Mouse (Mus musculus) G1E-ER4 (cell line): ENCODE results near the gene Ncor2. TPM values are rescaled to one million over a fixed set of nuclear protein-coding genes. Genes with fewer than 3 reads are reported as not detected.

Source experiments
- GATA1 ChIP-seq: IDR thresholded peaks from one replicate; pipeline ENCODE4 v1.8.0; 2012; ENCODE audit warnings: low read length, inconsistent platforms
- polyA plus RNA-seq: library from polyadenylated mRNA; stranded (reverse); fragments of >175 nt; gene quantifications from 2 replicates; pipeline ENCODE4 v1.2.3, GENCODE M21; 2012

The Ncor2 gene
- polyA plus RNA-seq, 1 experiment = not detected

- TF ChIP-seq GATA1 = no peak
Measured at GRCm38 (mm10) chr5:125036483-125036882, 142.5 kb downstream of the Ncor2 start.

- TF ChIP-seq GATA1 = no peak
Measured at GRCm38 (mm10) chr5:125028911-125029310, 150.1 kb downstream of the Ncor2 start.

- TF ChIP-seq GATA1 = no peak
Measured at GRCm38 (mm10) chr5:125028371-125028770, 150.6 kb downstream of the Ncor2 start.

- no peak for TF ChIP-seq GATA1
Measured at GRCm38 (mm10) chr5:125024002-125024401, 155.0 kb downstream of the Ncor2 start.

- no peak for TF ChIP-seq GATA1
Measured at GRCm38 (mm10) chr5:125021298-125021697, 157.7 kb downstream of the Ncor2 start.

GRCm38 (mm10) chr5:125019099-125019498 lies 159.9 kb downstream of the Ncor2 start:
- no peak for TF ChIP-seq GATA1

- no peak for TF ChIP-seq GATA1
Measured at GRCm38 (mm10) chr5:125017332-125017731, 161.7 kb downstream of the Ncor2 start.

- TF ChIP-seq GATA1 = no peak
Measured at GRCm38 (mm10) chr5:125016421-125017242, 162.4 kb downstream of the Ncor2 start.

GRCm38 (mm10) chr5:125015576-125015975 lies 163.4 kb downstream of the Ncor2 start:
- TF ChIP-seq GATA1 = no peak

GRCm38 (mm10) chr5:125015066-125015465 lies 164.0 kb downstream of the Ncor2 start:
- TF ChIP-seq GATA1 = no peak

GRCm38 (mm10) chr5:125014497-125014896 lies 164.5 kb downstream of the Ncor2 start:
- TF ChIP-seq GATA1 = no peak

- TF ChIP-seq GATA1 = no peak
Measured at GRCm38 (mm10) chr5:125011628-125012027, 167.4 kb downstream of the Ncor2 start.

- TF ChIP-seq GATA1 = no peak
Measured at GRCm38 (mm10) chr5:125011166-125011565, 167.9 kb downstream of the Ncor2 start.

GRCm38 (mm10) chr5:125006896-125007295 lies 172.1 kb downstream of the Ncor2 start:
- TF ChIP-seq GATA1 = no peak

GRCm38 (mm10) chr5:125005871-125006652 lies 173.0 kb downstream of the Ncor2 start:
- TF ChIP-seq GATA1 = no peak

GRCm38 (mm10) chr5:125003873-125004255 lies 175.2 kb downstream of the Ncor2 start:
- TF ChIP-seq GATA1 = no peak

- no peak for TF ChIP-seq GATA1
Measured at GRCm38 (mm10) chr5:125002969-125003872, 175.8 kb downstream of the Ncor2 start, which contains the start of gene Rflna. TSS of gene Rflna (plus strand) at chr5:125003221.
